Mouse (Mus musculus): ENCODE measurements around the gene Fcrla. TPM values are rescaled to one million over a fixed set of nuclear protein-coding genes. Genes with fewer than 3 reads are reported as not detected.
"Not testable (repeated sequence)": the region's sequence is repeated elsewhere in the genome, so short reads cannot be mapped to it uniquely, and the experiment has no call there.

Gene Fcrla
- polyA plus RNA-seq, 1 experiment from 2014 or later, result 0.56 TPM

DNA sequence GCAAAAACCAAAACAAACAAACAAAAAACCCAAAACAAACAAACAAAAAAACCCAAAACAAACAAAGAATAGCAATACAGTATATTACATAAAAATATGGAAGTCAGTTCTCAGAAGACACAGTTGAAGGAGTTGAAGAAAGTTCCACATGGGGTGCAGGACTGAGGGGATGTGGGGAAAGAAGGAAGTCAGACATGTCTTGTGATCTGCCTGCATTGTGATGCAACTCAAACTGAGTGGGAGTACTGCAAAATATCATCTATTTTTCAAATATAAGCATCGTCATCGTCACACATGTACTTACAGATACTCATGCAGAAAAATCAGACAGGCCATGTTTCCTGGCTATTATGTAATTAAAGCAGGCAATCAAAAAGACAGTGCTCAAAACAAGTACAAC lies 25.8 kb upstream of the Fcrla start:
- Histone ChIP-seq H3K4me3 (ENCODE audit: inconsistent target) (no peak overlapping the region), H3K27ac (peak overlapping the region; percentile 89), H3K36me3 (ENCODE audit: inconsistent target) (no peaks in the 10 kb centered on the region), H3K79me2 (ENCODE audit: inconsistent target) (no peaks in the 10 kb centered on the region)
- 8% methylated on average over 2 of the region's 2 CpGs for WGBS (ENCODE audit: missing documents)

- Histone ChIP-seq H3K36me3 (ENCODE audit: inconsistent target) (no peaks in the 10 kb centered on the region), H3K79me2 (ENCODE audit: inconsistent target) (no peaks in the 10 kb centered on the region), H3K27ac (peak overlapping the region; percentile 17), H3K4me3 (ENCODE audit: inconsistent target) (no peak overlapping the region)
- WGBS (ENCODE audit: missing documents), result 72% methylated on average over 3 of the region's 3 CpGs
Observed at GRCm38 (mm10) chr1:170950772-170951171, 23.4 kb upstream of the Fcrla start.

GRCm38 (mm10) chr1:170944908-170945307 lies 17.5 kb upstream of the Fcrla start:
- not testable (repeated sequence) for H3K79me2 ChIP-seq (ENCODE audit: inconsistent target); H3K27ac ChIP-seq; H3K4me3 ChIP-seq (ENCODE audit: inconsistent target); H3K36me3 ChIP-seq (ENCODE audit: inconsistent target)
- WGBS (ENCODE audit: missing documents), result no CpG with 5 or more reads among the region's 9 CpGs

DNA sequence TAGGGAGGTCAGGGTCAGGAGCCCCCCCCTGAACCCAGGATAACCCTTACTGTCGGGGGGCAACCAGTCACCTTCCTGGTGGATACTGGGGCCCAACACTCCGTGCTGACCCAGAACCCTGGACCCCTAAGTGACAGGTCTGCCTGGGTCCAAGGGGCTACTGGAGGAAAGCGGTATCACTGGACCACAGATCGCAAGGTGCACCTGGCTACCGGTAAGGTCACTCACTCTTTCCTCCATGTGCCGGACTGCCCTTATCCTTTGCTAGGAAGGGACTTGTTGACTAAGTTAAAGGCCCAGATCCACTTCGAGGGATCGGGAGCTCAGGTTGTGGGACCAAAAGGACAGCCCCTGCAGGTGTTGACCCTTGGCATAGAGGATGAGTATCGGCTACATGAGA lies 16.8 kb upstream of the Fcrla start:
- WGBS (ENCODE audit: missing documents), result 94% methylated on average over 8 of the region's 9 CpGs
- H3K4me3 ChIP-seq (ENCODE audit: inconsistent target), result not testable (repeated sequence)

GRCm38 (mm10) chr1:170939255-170939654 lies 11.9 kb upstream of the Fcrla start:
- H3K4me3 ChIP-seq (ENCODE audit: inconsistent target), result no peak overlapping the region

More for the DNA sequence above, 16.8 kb upstream of the Fcrla start:
- H3K36me3 ChIP-seq (ENCODE audit: inconsistent target); H3K79me2 ChIP-seq (ENCODE audit: inconsistent target); H3K27ac ChIP-seq: not testable (repeated sequence)

GRCm38 (mm10) chr1:170934383-170934782 lies 7.0 kb upstream of the Fcrla start:
- 20% methylated on average over 2 of the region's 2 CpGs for WGBS (ENCODE audit: missing documents)

More at GRCm38 (mm10) chr1:170939255-170939654, 11.9 kb upstream of the Fcrla start:
- Histone ChIP-seq H3K36me3 (ENCODE audit: inconsistent target) (no peaks in the 10 kb centered on the region), H3K27ac (peak overlapping the region; percentile 53), H3K79me2 (ENCODE audit: inconsistent target) (no peaks in the 10 kb centered on the region)
- 38% methylated on average over 12 of the region's 12 CpGs for WGBS (ENCODE audit: missing documents)

GRCm38 (mm10) chr1:170933940-170934339 lies 6.6 kb upstream of the Fcrla start:
- WGBS (ENCODE audit: missing documents), result 64% methylated on average over 1 of the region's 1 CpGs
- H3K4me3 ChIP-seq (ENCODE audit: inconsistent target), result no peak overlapping the region
- H3K79me2 ChIP-seq (ENCODE audit: inconsistent target), result no peaks in the 10 kb centered on the region
- H3K36me3 ChIP-seq (ENCODE audit: inconsistent target), result no peaks in the 10 kb centered on the region
- H3K27ac ChIP-seq, result peak overlapping the region; percentile 83

More at GRCm38 (mm10) chr1:170934383-170934782, 7.0 kb upstream of the Fcrla start:
- no peaks in the 10 kb centered on the region for H3K36me3 ChIP-seq (ENCODE audit: inconsistent target)
- no peaks in the 10 kb centered on the region for H3K79me2 ChIP-seq (ENCODE audit: inconsistent target)
- peak overlapping the region; percentile 83 for H3K27ac ChIP-seq
- no peak overlapping the region for H3K4me3 ChIP-seq (ENCODE audit: inconsistent target)

DNA sequence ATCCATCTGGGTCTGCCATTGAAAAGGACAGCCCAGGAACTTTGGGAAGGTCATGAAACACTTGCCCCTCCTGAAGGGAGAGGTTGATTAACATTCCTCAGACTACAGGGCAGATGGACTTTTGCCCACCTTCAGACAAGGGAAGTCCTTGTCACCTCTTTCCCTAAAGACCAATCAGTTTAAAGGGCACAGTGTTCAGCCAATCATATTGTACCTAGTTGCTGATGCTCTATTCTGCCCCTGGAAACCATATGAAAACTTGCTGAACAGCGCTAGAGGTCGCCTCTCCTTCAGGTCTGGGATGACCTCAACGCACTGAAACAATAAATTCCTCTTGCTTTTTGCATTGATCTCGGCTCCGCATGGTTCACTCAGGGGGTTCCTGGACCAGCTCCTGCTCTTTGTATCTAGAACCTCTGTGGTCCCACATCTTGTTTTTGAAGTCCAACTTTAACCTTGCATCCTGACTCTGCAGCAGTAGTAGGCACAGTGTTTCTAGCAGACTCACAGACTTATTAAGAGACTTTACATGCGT lies 6.1 kb upstream of the Fcrla start:
- 95% methylated on average over 6 of the region's 6 CpGs for WGBS (ENCODE audit: missing documents)
- no peak overlapping the region for H3K4me3 ChIP-seq (ENCODE audit: inconsistent target)
- peak overlapping the region; percentile 83 for H3K27ac ChIP-seq

DNA sequence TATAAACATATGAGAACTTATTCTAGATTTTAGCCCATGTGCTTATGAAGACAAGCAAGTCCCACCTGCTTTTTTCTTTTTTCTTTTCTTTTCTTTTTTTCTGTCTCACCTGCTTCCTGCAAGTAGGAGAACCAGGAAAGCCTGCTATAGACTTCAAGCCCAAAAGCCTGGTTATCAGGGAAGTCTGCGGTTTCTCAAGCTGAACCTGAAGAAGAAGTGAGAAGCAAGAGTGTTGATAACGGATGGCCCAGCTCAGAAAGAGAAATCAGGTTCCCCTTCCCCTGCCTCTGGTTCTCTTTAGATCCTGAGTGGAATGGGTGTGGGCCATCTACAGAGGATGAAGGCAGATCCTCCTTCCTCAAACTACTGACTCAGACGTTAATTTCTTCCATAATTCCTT lies 4.7 kb upstream of the Fcrla start:
- Histone ChIP-seq H3K27ac (0 out of 2 replicates have a peak overlapping the region, but pooled peaks have one; percentile 4), H3K4me3 (ENCODE audit: inconsistent target) (no peak overlapping the region), H3K36me3 (ENCODE audit: inconsistent target) (no peaks in the 10 kb centered on the region), H3K79me2 (ENCODE audit: inconsistent target) (no peaks in the 10 kb centered on the region)
- 37% methylated on average over 3 of the region's 3 CpGs for WGBS (ENCODE audit: missing documents)

More for the DNA sequence above, 6.1 kb upstream of the Fcrla start:
- H3K79me2 ChIP-seq (ENCODE audit: inconsistent target), result no peaks in the 10 kb centered on the region
- no peaks in the 10 kb centered on the region for H3K36me3 ChIP-seq (ENCODE audit: inconsistent target)

DNA sequence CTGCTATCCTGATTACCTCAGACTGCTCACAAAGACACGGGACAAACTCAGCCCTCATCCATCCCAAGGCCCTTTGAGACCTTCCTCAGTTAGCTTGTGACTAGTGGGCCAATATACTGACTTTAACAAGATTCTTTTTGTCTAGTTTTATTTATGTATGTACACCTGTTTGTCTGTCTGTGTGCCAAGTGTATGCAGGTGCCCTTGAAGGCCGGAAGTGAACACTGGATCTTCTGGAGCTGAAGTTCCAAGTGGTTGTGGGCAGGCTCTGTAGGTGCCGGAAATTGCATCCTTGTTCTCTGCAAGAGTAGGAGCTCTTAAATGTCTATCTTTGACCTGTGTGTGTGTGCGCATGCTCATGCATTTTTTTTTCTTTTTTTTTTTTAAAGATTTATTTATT lies 1.9 kb upstream of the Fcrla start:
- H3K27ac ChIP-seq, result no peak overlapping the region
- H3K4me3 ChIP-seq (ENCODE audit: inconsistent target), result no peak overlapping the region
- no peaks in the 10 kb centered on the region for H3K36me3 ChIP-seq (ENCODE audit: inconsistent target)
- 96% methylated on average over 3 of the region's 4 CpGs for WGBS (ENCODE audit: missing documents)
- no peaks in the 10 kb centered on the region for H3K79me2 ChIP-seq (ENCODE audit: inconsistent target)

DNA sequence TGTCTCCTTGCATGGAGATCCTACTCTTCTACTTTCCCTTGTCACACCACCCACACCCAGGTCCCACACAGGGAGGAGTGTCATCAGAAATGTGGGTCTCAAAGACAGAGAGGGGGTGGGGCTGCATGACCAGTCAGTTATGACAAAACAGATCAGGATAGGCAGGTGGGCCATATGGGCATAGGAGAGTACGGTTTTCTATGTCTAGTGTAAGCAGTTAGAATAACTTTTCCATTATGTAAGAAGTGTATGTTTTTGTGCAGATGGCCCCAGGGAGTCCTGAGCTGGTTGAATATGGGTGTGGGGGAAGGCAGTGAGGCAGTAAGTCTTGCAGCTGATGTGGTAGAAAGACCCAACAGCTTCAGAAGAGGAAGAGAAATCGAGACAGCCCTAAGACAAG lies 1.1 kb upstream of the Fcrla start:
- Histone ChIP-seq H3K79me2 (ENCODE audit: inconsistent target) (no peaks in the 10 kb centered on the region), H3K4me3 (ENCODE audit: inconsistent target) (no peak overlapping the region), H3K27ac (no peak overlapping the region), H3K36me3 (ENCODE audit: inconsistent target) (no peaks in the 10 kb centered on the region)
- 72% methylated on average over 2 of the region's 2 CpGs for WGBS (ENCODE audit: missing documents)

GRCm38 (mm10) chr1:170926941-170927340 lies 442 bp downstream of the Fcrla start:
- 95% methylated on average over 6 of the region's 6 CpGs for WGBS (ENCODE audit: missing documents)
- H3K27ac ChIP-seq, result no peak overlapping the region
- H3K4me3 ChIP-seq (ENCODE audit: inconsistent target), result no peak overlapping the region
- no peaks in the 10 kb centered on the region for H3K79me2 ChIP-seq (ENCODE audit: inconsistent target)
- H3K36me3 ChIP-seq (ENCODE audit: inconsistent target), result no peaks in the 10 kb centered on the region

DNA sequence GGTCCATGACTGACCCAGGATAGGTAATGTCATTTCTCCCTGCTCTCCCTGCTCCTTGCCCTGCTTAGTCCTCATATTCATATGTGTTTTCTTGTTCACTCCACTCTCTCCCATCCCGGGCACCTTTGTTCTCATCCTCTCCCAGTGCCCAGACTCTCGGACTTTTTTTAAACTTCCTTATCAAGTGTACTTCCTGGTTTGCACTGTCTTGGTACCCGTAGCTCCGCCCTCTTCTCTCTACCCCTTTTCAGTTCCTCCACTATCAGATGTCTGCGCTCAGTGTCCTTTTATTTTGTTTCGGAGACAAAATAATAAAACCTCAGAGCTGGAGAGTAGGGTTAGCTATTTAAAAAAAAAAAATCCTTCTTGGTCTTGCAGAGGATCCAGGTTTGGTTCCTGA lies 2.9 kb downstream of the Fcrla start:
- H3K27ac ChIP-seq, result peak overlapping the region; percentile 17; the same call in 1 of the 2 replicates
- H3K79me2 ChIP-seq (ENCODE audit: inconsistent target), result no peaks in the 10 kb centered on the region
- 16% methylated on average over 6 of the region's 6 CpGs for WGBS (ENCODE audit: missing documents)
- 0 out of 2 replicates have a peak overlapping the region, but pooled peaks have one; percentile 2 for H3K4me3 ChIP-seq (ENCODE audit: inconsistent target)
- no peaks in the 10 kb centered on the region for H3K36me3 ChIP-seq (ENCODE audit: inconsistent target)

- no peaks in the 10 kb centered on the region for H3K36me3 ChIP-seq (ENCODE audit: inconsistent target)
- no peak overlapping the region for H3K27ac ChIP-seq
- 63% methylated on average over 8 of the region's 8 CpGs for WGBS (ENCODE audit: missing documents)
- H3K4me3 ChIP-seq (ENCODE audit: inconsistent target), result no peak overlapping the region
- no peaks in the 10 kb centered on the region for H3K79me2 ChIP-seq (ENCODE audit: inconsistent target)
Observed at GRCm38 (mm10) chr1:170919308-170919707, 8.1 kb downstream of the Fcrla start.

DNA sequence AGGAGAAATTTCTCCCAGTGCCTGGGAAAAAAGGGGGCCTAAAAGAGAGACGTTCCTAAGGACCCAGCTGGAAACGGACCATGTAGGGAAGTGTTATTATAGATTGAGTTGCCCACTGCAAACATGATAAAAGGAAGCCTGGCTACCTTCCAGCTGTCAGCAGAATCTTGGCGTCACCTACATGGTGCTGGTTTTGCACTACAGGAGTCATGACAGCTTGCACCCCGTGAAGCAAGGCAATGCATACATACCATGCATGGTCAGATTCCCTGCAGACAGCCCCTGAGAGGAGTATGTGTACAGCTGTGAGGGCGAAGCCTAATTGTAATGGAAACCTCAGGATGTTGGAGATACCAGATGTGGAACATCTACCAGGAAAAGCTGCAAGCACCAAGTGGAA lies 11.7 kb downstream of the Fcrla start:
- no peaks in the 10 kb centered on the region for H3K36me3 ChIP-seq (ENCODE audit: inconsistent target)
- H3K27ac ChIP-seq, result no peak overlapping the region
- H3K4me3 ChIP-seq (ENCODE audit: inconsistent target), result no peak overlapping the region
- WGBS (ENCODE audit: missing documents), result 82% methylated on average over 5 of the region's 5 CpGs
- no peaks in the 10 kb centered on the region for H3K79me2 ChIP-seq (ENCODE audit: inconsistent target)
